Mouse (Mus musculus) adrenal gland, adult (tissue): Measurements from ENCODE around the gene Serping1.
A peak's percentile ranks its signal among the peaks of the same experiment; 100 is the strongest.

Source experiments
- DNase-seq, 2 experiments: peaks; one replicate each; pipeline ENCODE4 v3.0.0; 2022 to 2023; ENCODE audit warnings: low spot score in 1 of 2; ENCODE audit not compliant: inconsistent age in 2 of 2

Gene Serping1

DNA sequence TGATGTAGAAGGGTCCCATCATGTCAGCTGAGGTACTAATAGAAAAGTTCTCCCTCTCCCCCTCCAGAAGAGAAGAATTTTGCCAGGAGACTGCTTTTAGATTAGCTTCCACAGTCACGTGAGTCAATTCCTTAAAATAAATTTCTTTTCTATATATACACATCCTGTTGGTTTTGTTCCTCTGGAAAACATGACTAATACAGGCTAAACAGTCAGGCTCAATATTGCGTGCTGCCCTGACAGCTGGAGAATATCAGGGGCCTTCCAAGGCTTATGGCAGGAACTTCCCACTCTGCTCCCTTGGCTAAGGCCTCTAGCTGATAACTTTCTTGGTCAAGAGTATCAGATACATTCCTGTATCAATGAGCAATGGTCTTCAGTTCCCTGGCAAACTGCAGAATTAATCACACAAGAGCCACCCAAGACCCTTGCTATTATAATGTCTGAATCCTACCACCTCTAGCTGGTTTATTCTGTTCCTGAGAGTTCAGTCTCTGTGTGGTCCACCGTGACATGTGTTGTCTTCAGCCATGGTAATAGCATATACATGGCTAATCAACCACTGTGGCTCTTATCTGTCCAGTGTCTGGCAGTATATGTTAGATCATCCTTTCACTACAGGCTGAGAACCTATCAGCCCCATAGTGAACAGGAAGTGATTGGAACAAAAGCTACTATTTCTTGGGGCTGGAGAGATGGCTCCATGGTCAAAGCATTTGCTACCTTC, 8.8 kb upstream of the Serping1 start:
- no peak for DNase-seq

DNA sequence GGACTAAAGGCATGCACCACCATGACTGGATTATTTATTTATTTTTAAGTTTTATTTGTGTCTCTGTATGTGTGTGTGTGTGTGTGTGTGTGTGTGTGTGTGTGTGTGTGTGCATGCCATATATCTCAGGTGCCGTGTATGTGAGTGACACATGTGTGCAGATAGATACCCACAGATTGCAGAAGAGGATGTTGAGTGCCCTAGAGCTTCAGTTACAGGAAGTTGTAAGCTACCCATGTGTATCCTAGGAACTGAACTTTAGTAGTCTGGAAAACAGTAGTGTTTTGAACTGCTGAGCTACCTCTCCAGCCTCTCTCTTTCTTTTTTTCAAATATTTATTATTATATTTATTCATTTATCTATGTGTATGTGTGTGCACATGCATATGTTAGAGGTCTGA, 8.1 kb upstream of the Serping1 start:
- DNase-seq: no peak

DNA sequence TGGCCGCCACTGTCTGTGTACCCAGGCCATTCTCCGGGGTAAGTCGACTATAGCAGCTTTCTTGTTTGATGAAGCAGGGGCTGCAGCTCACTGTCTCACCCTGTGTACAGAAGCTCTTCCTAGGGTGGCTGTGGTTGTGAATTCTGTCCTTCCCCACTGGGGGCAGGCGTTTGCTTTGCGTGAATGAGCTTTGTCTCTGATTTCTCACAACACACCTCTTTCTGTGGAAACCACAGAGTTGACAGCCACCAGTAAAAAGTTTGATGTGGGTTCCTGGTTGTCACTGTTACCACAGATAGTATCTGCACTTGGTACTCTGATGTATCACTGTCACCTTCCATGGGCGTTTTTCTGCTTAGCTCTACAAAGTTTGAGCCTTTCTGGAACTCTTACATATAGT, 4.0 kb upstream of the Serping1 start:
- DNase-seq: no peak

DNA sequence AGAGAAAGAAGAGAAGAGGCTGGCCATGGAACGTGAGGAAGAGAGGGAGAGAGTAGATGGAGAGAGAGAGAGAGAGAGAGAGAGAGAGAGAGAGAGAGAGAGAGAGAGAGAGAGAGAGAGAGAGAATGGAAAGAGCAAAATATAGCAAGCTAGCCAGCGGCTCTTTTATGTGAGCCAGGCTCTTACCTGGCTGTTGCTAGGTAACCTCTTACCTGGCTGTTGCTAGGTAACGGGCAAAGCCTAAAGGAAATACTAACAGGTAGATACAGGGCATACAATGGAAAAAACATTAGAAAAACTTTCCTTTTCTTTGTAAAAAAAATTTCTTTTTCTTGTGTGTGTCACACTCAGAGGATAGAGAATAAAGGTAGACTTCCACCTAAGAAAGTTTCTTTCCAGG, 2.5 kb upstream of the Serping1 start:
- no peak for DNase-seq

DNA sequence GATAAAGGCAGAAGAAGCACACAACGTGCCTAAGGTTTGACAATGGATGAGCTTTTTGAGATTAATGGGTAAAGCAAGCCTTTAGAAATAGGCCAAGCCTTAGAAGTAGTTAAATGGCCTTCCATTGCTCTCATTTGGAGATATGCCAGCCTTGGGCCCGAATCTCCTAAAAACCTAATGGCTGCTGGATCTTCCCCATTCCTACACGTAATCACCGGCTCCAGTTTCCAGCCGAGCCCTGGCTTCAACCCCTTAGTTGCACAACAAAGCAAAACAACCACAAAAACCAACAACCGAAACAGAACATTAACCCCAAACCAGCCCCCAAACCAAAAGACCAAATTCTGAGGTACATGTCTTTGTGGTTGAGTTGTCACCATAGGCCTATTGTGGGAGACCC, 421 bp upstream of the Serping1 start:
- DNase-seq: no peak

DNA sequence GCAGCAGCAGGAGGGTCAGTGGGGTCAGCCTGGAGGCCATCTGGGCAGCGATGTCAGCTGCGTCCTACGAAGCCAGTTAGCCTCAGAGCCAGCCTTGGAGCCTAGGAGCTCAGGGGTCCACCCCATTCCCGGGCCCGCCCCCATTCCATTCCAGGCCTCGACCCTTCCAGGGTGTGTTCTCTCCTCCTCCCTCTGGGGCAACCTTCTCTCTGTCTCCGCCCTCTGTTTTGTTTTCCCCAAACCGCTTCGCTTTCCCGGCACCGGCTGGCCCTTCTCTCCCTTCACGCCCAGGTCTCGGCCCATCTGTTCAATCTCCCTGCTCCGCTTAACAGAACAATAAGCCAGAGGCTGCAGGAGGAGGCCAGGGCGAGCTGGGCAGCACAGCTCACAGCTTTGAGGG, 493 bp downstream of the Serping1 start:
- DNase-seq: peak; percentile 43 to 62

DNA sequence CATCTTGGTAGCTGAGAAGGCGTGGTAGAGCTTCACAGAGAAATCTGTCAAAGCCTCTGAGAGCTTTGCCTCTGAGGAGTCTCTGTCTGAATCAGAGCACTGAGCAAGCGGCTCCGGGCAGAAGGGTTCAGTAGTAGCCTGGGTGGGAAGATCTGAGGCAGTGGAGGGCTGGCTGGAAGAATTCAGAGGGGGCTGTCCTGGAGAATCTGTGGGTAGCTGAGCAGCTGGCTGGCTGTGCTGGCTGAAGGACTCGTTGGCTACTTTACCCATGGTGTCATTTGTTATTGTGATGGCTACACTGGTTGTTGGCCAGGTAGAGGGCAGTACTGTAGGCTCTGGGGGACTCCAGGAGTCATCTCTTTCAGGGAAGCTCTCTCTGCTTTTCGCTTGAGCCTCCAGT, 2.0 kb downstream of the Serping1 start:
- no peak for DNase-seq

DNA sequence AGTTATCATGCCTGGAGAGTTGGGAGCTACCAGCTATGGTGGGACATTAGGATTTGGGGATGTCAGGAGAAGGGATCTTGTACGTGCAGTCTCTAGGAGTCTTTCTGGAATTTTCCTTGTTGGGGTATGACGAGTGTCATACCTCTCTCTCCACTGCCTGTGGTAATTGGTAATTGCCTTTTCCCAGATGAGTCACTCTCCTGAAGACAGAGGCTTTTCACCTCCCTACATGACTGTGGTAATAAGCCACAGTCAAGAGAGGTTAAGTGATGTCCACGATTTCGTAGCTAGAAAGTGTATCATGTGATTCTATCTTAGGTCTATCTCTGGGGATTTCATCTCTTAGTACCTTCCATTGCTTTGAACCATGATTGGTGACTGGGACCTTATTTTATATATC, 2.8 kb downstream of the Serping1 start:
- DNase-seq: no peak

DNA sequence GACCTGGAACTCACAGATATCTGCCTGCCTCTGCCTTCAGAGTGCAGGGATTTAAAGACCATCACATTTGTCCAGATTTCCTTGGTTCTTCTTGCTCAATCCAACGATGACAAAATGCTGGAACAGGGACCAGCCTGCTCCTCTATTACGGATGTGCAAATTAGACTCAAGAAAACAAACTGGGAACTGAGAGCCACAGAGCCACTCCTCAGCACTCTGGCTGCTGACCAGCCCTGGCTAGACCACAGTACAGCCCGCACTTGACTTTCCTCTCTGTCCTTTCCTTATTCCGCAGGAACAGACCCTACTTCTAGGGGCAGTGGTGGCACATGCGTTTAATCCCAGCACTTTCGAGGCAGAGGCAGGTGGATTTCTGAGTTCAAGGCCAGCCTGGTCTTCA, 4.7 kb downstream of the Serping1 start:
- DNase-seq: no peak

DNA sequence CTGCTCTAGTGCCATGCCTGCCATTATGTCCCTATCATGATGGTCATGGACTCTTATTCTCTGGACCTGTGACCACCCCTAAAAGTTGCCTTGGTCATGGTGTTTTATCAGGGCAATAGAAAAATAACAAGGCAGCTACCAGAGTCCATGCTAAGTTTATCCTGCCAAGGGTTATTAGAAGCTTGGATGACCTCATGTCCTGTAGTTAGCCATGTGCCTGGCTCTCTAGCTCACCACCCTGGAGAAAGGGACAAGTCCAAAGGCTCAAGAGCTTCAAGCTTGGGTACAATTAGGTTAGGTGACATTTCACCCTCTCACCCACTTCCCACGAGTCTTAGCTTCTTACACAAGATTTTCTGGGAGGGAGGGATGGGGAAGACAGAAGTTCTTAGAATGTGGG, 12.4 kb downstream of the Serping1 start:
- DNase-seq: no peak

DNA sequence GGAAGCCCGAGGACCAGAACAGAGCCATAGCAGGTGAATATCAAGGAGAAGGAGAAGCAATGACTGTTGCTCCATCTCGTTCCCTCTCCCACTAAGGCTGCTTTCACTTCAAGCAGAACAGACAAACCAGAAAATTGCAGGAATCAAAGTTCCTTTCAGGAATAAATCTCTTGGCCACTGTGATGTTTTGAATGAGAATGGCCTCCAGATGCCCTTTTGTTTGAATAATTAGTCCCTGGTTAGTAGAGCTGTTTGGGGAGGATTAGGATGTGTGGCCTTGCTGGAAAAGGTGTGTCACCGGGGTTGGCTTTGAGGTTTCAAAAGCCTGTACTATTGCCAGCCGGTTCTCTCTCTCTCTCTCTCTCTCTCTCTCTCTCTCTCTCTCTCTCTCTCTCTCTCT, 12.9 kb downstream of the Serping1 start:
- DNase-seq: no peak

DNA sequence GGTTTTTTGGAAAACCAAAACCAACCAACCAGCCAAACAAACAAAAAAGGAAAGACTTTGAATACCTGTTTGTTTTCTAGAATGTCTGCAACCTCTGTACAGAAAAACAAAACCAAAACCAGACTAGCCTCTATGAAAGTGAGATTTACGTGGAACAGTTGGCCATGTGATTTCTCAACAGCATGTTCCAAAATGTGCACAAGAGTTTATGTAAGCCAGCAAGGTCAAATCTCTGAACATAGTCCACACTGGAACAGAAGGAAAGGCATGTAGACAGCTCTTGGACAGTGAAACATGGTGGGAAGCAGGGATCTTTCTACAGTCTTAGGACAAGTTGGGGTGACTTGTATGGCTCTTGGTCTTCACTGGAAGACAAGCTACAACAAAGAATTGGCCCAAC, 13.4 kb downstream of the Serping1 start:
- peak in 1 of 2 experiments; percentile 47 for DNase-seq

DNA sequence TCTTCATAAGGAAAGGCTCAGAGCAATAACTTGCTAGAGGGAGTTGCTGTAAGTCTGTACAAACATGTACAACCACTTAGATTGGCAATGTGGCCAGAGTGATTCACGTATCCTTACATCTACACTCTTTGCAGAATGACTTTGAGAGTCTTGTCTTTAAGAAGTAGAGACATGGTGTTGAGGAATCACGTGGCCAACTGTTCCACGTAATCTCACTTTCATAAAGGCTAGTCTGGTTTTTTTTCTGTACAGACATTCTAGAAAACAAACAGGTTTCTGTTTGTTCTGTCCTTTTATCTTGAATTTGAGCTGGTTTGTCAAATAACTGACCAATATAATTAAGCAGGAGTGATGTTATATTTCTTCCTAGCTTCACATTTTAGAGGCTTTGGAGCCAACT, 13.9 kb downstream of the Serping1 start:
- DNase-seq: no peak

DNA sequence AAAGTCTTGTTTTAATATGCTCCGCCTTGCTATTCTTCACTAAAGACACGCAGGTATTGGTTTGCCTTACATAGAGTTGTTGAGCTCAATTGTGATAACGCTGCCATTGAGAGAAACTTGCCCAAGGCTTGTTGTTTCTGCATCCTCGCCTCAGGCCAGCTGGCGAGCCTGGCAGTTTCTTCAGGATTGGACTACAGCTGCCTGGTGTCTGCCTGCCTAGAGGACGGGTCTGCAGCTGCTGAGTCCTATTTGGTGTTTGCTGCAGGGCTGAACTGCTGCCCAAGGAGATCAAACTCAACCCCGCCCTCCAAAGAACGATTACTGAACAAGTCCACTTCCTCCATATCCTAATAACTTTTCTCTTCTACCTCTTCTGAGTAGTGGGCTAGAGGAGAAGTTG, 14.5 kb downstream of the Serping1 start:
- no peak for DNase-seq

DNA sequence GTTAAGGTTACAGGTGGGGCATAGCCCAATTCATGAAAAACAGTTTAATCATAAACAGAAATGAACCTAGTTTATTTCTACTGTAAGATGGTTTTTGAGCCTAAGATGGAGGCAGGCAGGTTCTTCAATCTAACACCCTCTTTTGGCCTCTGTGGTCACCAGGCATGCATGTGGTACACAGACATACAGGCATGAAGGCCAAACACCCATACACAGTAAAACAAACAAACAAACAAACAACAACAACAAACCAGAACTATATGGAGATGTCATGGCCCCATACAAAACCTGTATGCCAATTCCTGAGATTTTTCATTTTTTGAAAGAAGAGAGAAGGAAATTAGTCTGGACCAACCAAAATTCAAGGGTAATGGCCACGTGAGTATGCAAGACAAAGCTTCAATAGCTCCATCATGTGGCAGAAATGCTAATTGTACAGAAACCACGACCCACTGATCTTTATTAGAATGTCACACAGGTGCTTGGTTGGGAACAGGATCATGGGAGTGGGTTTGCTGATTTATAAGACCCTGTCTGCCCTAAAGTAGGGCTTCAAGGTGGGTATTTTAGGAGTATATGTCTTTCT, 16.6 kb downstream of the Serping1 start:
- peak in 1 of 2 experiments; percentile 86 for DNase-seq

DNA sequence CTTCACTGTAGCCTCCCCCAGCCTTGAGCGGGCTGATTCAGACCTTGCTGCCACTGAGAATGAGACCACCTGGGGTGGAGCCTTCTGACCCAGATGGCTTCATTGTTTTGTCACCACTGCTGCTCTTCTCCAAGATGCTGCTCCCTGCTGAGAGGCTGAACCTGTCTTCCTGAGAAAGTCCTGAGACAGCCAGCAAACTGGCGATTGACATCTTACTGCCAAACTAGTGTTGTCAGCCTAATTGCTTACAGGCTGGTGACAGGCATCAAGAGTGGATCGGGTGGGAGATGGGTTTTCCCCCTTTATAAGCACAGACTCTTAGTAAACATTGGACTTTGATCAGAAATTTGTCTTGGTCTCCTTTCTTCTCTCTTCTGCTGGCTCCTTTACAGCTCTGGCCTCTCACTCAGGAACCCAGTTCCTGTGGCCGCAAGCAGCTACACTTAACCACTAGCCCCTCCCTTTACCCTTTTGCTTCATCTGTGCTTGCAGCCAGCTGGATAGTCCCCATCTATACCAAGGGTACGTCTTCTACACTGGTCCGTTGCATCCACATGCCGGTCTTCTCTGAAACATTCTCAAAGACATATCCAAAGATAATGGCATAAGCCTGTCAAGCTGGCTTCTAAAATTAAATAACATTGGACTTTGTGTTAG, 18.1 kb downstream of the Serping1 start:
- DNase-seq: no peak

DNA sequence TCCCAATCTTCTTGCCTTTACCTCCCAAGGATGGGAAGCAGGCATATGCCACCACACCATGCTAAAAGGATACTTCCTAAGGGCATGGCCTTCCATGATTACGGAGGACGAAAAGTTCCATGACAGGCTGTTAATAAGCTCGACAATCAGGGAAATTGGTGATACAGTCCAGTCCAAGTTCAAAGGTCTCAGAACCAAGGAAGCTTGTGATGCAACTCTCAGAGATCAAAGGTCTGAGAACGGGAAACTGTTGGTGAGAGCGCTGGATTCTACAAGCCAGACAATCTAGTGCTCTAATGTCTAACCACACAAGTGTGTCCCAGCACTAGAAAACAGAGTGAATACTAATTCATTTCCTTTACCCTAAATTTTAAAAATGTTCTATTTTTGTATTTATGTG, 19.0 kb downstream of the Serping1 start:
- no peak for DNase-seq

DNA sequence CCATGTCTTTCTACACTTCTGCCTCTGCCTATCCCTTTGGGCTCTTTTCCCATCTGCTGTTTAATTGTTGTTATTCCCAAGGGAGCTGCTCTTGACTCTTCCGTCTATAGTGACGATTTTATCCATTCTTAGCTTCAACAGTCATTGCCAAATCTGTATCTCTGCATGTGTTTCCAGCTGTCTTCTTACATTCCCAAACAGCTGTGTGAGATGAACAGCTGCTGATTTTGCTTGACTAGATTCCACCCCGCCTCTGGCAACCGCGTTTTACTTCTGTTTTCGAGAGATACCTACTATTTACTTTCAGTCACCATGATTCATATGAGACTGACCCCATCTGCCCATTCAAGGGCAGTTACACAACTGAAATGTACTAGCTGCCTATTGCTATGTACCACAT, 25.1 kb downstream of the Serping1 start:
- peak in 1 of 2 experiments; percentile 66 for DNase-seq

DNA sequence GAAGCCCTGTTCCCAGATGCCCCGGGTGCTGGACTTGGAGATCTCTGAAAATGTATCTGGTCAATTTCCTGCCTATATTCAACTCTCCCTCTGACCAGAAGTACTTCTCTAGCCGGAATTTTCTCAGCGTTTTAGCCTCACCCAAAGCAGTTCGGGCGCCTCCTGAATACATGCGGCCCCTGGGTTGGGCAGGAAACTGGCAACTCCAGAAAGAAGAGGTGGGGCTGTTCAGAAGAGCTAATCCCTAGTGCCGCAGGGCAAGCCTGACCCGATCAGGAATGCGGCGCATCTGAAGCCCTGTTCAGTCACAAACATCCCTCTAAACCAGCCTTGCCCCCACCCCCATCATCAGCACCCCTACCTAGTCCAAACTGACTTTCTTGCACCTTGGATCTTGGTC, 31.1 kb downstream of the Serping1 start:
- DNase-seq: no peak

DNA sequence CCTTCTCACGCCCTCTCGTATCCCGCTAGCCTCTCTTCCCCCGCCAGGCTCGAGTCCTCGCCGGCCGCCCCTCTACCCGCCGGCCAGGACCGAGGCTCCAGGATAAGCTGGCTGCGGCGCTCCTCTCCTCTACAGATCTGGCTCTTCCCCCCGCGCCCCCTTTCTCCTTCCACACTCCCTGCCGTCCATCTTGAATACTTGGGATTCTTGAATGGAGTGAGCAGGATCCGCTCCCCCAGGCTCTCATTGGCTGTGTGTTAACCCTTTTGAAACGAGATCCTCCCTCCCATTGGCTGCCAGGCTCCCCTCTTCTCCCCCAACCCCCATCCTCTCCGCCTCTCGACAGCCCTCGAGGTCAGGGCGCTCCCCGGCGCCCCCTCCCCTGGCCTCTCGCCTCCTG, 31.7 kb downstream of the Serping1 start, which contains the start of gene Gm19426:
Gm19426 (minus strand) TSS at position 95 of the 400 bp plus-strand sequence.
- peak; percentile 67 to 88 for DNase-seq

DNA sequence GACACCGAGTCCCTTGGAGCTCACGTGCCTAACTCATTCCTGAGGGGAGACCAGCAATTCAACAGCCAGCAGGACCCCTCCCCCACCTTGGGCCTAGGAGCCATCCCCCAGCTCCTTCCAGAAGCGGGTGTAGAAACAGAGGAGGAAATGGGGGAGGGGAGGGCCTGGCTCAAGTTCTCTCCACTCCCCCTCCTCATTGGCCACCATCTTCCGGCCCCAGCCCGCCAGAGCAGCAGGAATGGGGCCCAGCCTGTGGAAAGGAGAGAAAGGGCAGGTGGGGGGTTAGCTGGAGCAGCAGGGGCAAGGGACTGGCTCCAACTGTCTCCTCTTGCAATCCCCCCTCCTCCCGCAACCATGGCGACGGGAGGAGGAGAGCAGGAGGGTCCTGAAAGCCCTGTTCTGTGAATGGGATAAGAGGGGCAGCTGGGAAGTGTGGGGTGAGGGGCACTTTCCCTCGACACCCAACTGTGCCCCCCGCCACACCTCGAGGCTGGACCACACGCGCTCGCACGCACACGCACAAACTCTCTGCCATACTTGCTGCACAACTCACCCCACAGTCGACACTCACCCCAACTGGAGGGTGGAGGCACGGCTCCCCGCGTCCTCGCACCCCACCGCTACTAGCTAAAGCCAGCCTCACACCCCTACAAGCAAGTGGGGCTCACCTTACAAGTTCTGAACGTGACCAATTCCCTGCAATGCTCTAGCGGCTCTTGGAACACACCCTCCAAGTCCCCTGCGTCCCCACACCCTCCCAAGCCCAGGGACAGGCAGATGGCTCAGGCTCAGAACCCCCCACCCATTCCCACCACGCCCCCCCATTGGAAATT, 32.6 kb downstream of the Serping1 start:
- peak in 1 of 2 experiments; percentile 66 for DNase-seq
